Mouse (Mus musculus): ENCODE results near the gene Bik.

The Bik gene

GRCm38 (mm10) chr15:83512489-83513281, 14.0 kb upstream of the Bik start:
- no peak for DNase-seq (ENCODE audit: low read depth)

GRCm38 (mm10) chr15:83515018-83515417, 11.6 kb upstream of the Bik start:
- DNase-seq (ENCODE audit: low read depth) = no peak

GRCm38 (mm10) chr15:83518215-83519048, 8.2 kb upstream of the Bik start:
- peak; percentile 61 for DNase-seq (ENCODE audit: low read depth)

- DNase-seq (ENCODE audit: low read depth) = no peak
Observed at GRCm38 (mm10) chr15:83520861-83521382, 5.7 kb upstream of the Bik start.

- DNase-seq (ENCODE audit: low read depth) = no peak
Observed at GRCm38 (mm10) chr15:83523196-83523595, 3.5 kb upstream of the Bik start.

GRCm38 (mm10) chr15:83523638-83524332, 2.9 kb upstream of the Bik start:
- DNase-seq (ENCODE audit: low read depth) = no peak

GRCm38 (mm10) chr15:83524333-83524729, 2.3 kb upstream of the Bik start:
- no peak for DNase-seq (ENCODE audit: low read depth)

GRCm38 (mm10) chr15:83527092-83527437, 403 bp downstream of the Bik start:
- no peak for DNase-seq (ENCODE audit: low read depth)

GRCm38 (mm10) chr15:83527747-83528146, 1.1 kb downstream of the Bik start:
- DNase-seq (ENCODE audit: low read depth) = no peak

GRCm38 (mm10) chr15:83528892-83529291, 2.2 kb downstream of the Bik start:
- DNase-seq (ENCODE audit: low read depth) = no peak

GRCm38 (mm10) chr15:83529765-83530164, 3.1 kb downstream of the Bik start:
- DNase-seq (ENCODE audit: low read depth) = no peak

- DNase-seq (ENCODE audit: low read depth) = no peak
Observed at GRCm38 (mm10) chr15:83530233-83530632, 3.6 kb downstream of the Bik start.

GRCm38 (mm10) chr15:83530688-83531087, 4.0 kb downstream of the Bik start:
- DNase-seq (ENCODE audit: low read depth) = no peak

- no peak for DNase-seq (ENCODE audit: low read depth)
Observed at GRCm38 (mm10) chr15:83531961-83532469, 5.4 kb downstream of the Bik start.

GRCm38 (mm10) chr15:83532606-83533005, 5.9 kb downstream of the Bik start:
- DNase-seq (ENCODE audit: low read depth) = no peak

GRCm38 (mm10) chr15:83534960-83535889, 8.6 kb downstream of the Bik start:
- no peak for DNase-seq (ENCODE audit: low read depth)

- DNase-seq (ENCODE audit: low read depth) = no peak
Observed at GRCm38 (mm10) chr15:83535890-83536231, 9.2 kb downstream of the Bik start.

- DNase-seq (ENCODE audit: low read depth) = no peak
Observed at GRCm38 (mm10) chr15:83538855-83539254, 12.2 kb downstream of the Bik start.

- no peak for DNase-seq (ENCODE audit: low read depth)
Observed at GRCm38 (mm10) chr15:83539905-83540304, 13.2 kb downstream of the Bik start.

GRCm38 (mm10) chr15:83541647-83542287, 15.1 kb downstream of the Bik start:
- DNase-seq (ENCODE audit: low read depth) = no peak

- no peak for DNase-seq (ENCODE audit: low read depth)
Observed at GRCm38 (mm10) chr15:83546029-83546428, 19.4 kb downstream of the Bik start.

Measured in c-Kit-positive CD71-positive TER-119-negative erythroid progenitor cells, embryonic 14.5 days (primary cell).